Mouse (Mus musculus): ENCODE measurements around the gene Gm5475. TPM values are rescaled to one million over a fixed set of nuclear protein-coding genes. Genes with fewer than 3 reads are reported as not detected.

Gene Gm5475
- polyA plus RNA-seq, 1 experiment from 2014 or later: 0.10 TPM

DNA sequence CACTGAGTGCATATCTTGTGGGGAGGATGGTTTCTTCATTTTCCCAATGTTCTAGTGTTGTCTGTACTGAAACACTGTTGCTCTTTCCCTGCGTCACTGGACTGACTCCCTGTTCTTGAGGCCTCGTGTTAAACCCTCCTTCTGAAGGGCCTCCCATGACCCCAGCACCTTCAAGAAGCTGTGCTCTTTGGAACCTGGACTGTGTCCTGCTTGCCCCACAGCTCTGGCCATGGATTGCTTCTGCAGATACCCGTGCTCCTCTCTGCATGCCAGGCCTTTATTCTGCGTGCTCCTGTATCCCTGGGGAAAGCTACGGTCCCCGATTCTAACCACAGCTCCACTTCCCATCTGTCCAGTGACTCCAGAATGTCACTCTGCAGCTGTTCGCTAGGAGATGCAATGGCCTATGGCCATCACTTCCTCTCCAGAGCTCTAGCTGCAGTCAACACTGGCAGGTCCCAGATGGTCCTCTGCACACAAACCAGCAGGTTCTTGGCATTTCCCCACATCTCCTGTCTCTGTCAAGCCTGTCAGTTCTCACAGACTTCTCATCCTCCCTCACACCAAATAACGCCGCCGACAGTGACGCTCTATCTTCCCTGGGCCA lies 8.1 kb downstream of the Gm5475 start:
- Histone ChIP-seq H3K4me1 (ENCODE audit: control insufficient read depth, insufficient read depth, low read length) (no peaks in the 10 kb centered on the region), H3K4me2 (ENCODE audit: low read length) (no peak overlapping the region), H3K27me3 (ENCODE audit: control insufficient read depth, insufficient read depth, low read depth, low read length) (peaks cover 11% of the 10 kb centered on the region), H3K36me3 (ENCODE audit: control insufficient read depth, insufficient read depth, low read length) (no peaks in the 10 kb centered on the region), H3K4me3 (ENCODE audit: low read depth, low read length) (no peak overlapping the region), H3K27ac (ENCODE audit: low read length) (no peak overlapping the region), H3K9ac (ENCODE audit: low read depth, low read length) (no peak overlapping the region), H3K9me3 (replicated peaks; ENCODE audit: control insufficient read depth, low read length, poor library complexity, severe bottlenecking) (no peaks in the 10 kb centered on the region)
- WGBS: 79% methylated on average over 11 of the region's 11 CpGs
- no peak for ATAC-seq

DNA sequence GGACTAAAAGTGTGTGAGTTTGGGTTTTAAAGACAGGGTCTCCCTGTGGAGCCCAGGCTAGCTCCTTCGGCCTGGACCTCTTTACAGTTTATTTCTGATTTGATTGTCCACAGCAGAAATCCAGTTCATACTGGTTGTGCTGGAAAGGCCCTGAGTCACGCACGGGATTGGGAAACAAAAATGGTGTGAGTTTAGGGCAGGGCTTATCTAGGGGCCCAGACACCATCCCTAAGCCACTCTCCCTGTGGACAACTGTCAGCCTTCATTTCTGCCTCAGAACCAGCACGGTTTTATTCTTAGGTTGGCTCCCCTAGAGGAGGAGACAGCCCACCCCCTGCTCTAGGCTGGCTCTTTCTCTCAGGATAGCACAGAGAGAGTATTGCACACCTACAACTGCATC lies 11.3 kb downstream of the Gm5475 start:
- Histone ChIP-seq H3K4me1 (ENCODE audit: control insufficient read depth, insufficient read depth, low read length) (no peaks in the 10 kb centered on the region), H3K9ac (ENCODE audit: low read depth, low read length) (no peak overlapping the region), H3K4me3 (ENCODE audit: low read depth, low read length) (no peak overlapping the region), H3K27ac (ENCODE audit: low read length) (no peak overlapping the region), H3K9me3 (replicated peaks; ENCODE audit: control insufficient read depth, low read length, poor library complexity, severe bottlenecking) (no peaks in the 10 kb centered on the region), H3K4me2 (ENCODE audit: low read length) (no peak overlapping the region), H3K36me3 (ENCODE audit: control insufficient read depth, insufficient read depth, low read length) (no peaks in the 10 kb centered on the region), H3K27me3 (ENCODE audit: control insufficient read depth, insufficient read depth, low read depth, low read length) (no peaks in the 10 kb centered on the region)
- no peak for ATAC-seq
- WGBS: 71% methylated on average over 4 of the region's 4 CpGs

DNA sequence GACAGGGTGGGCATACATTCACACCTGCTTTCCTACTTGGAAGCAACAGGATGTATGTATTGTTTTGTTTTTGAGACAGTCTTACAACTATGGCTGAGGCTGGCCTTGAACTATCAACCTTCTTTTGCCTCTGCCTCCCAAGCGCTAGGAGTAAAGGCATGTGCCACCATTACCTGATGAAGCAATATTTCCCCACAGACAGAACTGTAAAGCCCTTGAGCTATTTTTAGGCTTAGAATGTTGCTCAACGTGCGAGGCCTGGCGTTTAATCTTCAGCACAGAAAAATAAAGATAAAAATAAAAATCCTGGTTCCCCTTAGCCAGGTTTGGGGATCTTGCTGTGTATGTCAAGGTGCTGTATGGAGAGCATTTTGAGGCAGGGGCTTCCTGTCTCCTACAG lies 14.2 kb downstream of the Gm5475 start:
- Histone ChIP-seq H3K27me3 (ENCODE audit: control insufficient read depth, insufficient read depth, low read depth, low read length) (no peaks in the 10 kb centered on the region), H3K4me1 (ENCODE audit: control insufficient read depth, insufficient read depth, low read length) (no peaks in the 10 kb centered on the region), H3K9me3 (replicated peaks; ENCODE audit: control insufficient read depth, low read length, poor library complexity, severe bottlenecking) (no peaks in the 10 kb centered on the region), H3K4me3 (ENCODE audit: low read depth, low read length) (no peak overlapping the region), H3K4me2 (ENCODE audit: low read length) (no peak overlapping the region), H3K9ac (ENCODE audit: low read depth, low read length) (no peak overlapping the region), H3K27ac (ENCODE audit: low read length) (no peak overlapping the region), H3K36me3 (ENCODE audit: control insufficient read depth, insufficient read depth, low read length) (no peaks in the 10 kb centered on the region)
- WGBS: 82% methylated on average over 4 of the region's 4 CpGs
- ATAC-seq: no peak

DNA sequence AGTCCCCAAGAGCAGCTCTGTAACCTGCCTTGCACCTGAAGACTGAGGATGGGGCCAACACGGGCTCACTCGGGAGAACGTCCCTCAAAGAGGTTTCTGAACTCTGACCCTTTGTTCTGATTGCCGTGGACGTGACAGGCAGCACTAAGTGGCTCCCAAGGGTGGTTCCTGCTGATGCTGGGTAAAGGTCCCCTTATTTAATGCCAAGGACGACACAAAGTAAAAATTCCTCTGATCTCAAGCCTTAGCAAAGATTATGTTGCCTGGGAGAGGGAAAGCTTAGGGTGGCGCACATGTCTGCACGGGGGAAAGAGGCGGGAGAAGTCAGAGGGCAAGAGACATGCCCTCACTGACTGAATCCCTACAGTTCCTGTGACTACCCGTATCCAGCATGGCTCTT lies 14.6 kb downstream of the Gm5475 start:
- no peaks in the 10 kb centered on the region for H3K9me3 ChIP-seq (replicated peaks; ENCODE audit: control insufficient read depth, low read length, poor library complexity, severe bottlenecking)
- H3K27me3 ChIP-seq (ENCODE audit: control insufficient read depth, insufficient read depth, low read depth, low read length): no peaks in the 10 kb centered on the region
- no peaks in the 10 kb centered on the region for H3K4me1 ChIP-seq (ENCODE audit: control insufficient read depth, insufficient read depth, low read length)
- WGBS: 58% methylated on average over 10 of the region's 10 CpGs
- H3K4me2 ChIP-seq (ENCODE audit: low read length): no peak overlapping the region
- no peak overlapping the region for H3K27ac ChIP-seq (ENCODE audit: low read length)
- H3K4me3 ChIP-seq (ENCODE audit: low read depth, low read length): no peak overlapping the region
- H3K9ac ChIP-seq (ENCODE audit: low read depth, low read length): no peak overlapping the region
- no peaks in the 10 kb centered on the region for H3K36me3 ChIP-seq (ENCODE audit: control insufficient read depth, insufficient read depth, low read length)
- no peak for ATAC-seq

DNA sequence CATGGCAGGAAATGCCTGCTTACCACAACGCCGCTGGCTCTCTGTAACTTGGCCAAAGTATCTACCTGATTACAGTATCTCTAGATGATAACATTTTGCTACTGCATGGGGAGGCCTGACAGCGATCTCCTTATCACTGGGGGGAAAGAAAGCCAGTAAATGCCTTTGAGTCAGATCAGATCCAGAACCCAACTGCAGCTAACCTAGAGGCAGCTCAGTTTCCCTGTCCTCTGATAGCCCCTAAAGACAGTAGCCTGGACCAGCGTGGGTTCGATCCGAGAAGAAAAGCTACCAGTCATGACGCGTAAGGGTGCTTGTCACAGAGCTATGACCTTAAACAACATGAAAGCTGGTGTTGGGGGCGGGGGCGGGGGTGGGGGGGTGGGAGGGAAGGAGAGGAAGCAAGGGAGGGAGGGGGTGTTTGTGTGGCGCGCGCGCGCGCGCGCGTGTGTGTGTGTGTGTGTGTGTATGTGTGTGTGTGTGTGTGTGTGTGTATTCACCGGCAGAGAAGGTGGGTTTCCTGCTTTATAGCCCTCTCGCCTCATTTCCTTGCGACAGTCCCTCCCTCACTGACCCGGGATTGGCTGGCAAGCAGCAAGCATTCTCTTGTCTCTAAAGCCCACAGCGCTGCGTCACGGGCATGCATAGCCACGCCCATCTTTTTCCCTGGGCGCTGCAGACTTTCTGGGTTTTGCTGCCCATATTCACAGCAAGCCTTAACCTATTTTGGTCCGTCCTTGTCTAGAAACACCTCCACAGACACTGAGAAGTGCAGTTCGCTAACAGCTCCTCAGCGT lies 21.4 kb downstream of the Gm5475 start:
- Histone ChIP-seq H3K36me3 (ENCODE audit: control insufficient read depth, insufficient read depth, low read length) (no peaks in the 10 kb centered on the region), H3K4me2 (ENCODE audit: low read length) (peak overlapping the region; percentile 63), H3K27ac (ENCODE audit: low read length) (peak overlapping the region; percentile 86), H3K4me1 (ENCODE audit: control insufficient read depth, insufficient read depth, low read length) (peaks cover 5% of the 10 kb centered on the region; the same call in 1 of the 2 replicates), H3K4me3 (ENCODE audit: low read depth, low read length) (peak overlapping the region; percentile 46), H3K9ac (ENCODE audit: low read depth, low read length) (peak overlapping the region; percentile 74), H3K9me3 (replicated peaks; ENCODE audit: control insufficient read depth, low read length, poor library complexity, severe bottlenecking) (no peaks in the 10 kb centered on the region), H3K27me3 (ENCODE audit: control insufficient read depth, insufficient read depth, low read depth, low read length) (no peaks in the 10 kb centered on the region)
- 6% methylated on average over 20 of the region's 31 CpGs for WGBS
- ATAC-seq: peak; percentile 98

DNA sequence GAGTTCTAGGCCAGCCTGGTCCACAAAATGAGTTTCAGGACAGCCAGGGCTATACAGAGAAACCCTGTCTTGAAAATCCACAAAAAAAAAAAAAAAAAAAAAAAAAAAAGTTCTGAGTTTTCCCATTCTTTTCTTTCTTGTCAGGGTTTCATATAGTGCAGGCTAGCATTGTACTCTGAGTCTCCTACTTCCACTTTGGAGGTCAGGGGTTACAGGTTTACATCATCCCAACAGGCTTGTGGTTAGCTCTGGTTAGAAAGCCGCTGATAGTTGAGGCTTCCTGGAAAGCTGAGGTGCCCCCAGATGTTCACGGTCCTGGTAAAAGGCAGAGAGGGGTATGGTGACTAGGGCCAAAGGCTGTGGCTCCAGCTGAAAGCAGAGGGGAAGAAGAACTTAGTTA lies 24.9 kb downstream of the Gm5475 start:
- WGBS: 81% methylated on average over 2 of the region's 2 CpGs
- Histone ChIP-seq H3K4me3 (ENCODE audit: low read depth, low read length) (no peak overlapping the region), H3K9me3 (replicated peaks; ENCODE audit: control insufficient read depth, low read length, poor library complexity, severe bottlenecking) (no peaks in the 10 kb centered on the region), H3K4me1 (ENCODE audit: control insufficient read depth, insufficient read depth, low read length) (peaks cover 5% of the 10 kb centered on the region; the same call in 1 of the 2 replicates), H3K9ac (ENCODE audit: low read depth, low read length) (no peak overlapping the region), H3K36me3 (ENCODE audit: control insufficient read depth, insufficient read depth, low read length) (no peaks in the 10 kb centered on the region), H3K27me3 (ENCODE audit: control insufficient read depth, insufficient read depth, low read depth, low read length) (no peaks in the 10 kb centered on the region), H3K4me2 (ENCODE audit: low read length) (no peak overlapping the region), H3K27ac (ENCODE audit: low read length) (no peak overlapping the region)
- ATAC-seq: no peak

DNA sequence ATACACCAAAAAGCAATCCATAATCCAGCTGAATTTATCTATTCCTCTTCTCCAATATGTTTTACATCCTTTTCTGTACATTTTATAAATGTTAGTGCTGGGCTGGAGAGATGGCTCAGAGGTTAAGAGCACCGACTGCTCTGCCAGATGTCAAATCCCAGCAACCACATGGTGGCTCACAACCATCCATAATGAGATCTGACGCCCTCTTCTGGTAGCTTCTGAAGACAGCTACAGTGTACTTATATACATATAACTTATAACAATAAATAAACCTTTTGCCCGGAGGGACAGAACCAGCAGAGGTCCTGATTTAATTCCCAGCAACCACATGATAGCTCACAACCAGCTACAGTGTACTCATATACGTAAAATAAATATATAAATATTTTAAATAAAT lies 26.6 kb downstream of the Gm5475 start:
- Histone ChIP-seq H3K4me2 (ENCODE audit: low read length) (no peak overlapping the region), H3K9me3 (replicated peaks; ENCODE audit: control insufficient read depth, low read length, poor library complexity, severe bottlenecking) (no peaks in the 10 kb centered on the region), H3K4me1 (ENCODE audit: control insufficient read depth, insufficient read depth, low read length) (peaks cover 5% of the 10 kb centered on the region; the same call in 1 of the 2 replicates), H3K36me3 (ENCODE audit: control insufficient read depth, insufficient read depth, low read length) (no peaks in the 10 kb centered on the region), H3K27ac (ENCODE audit: low read length) (no peak overlapping the region), H3K27me3 (ENCODE audit: control insufficient read depth, insufficient read depth, low read depth, low read length) (no peaks in the 10 kb centered on the region), H3K4me3 (ENCODE audit: low read depth, low read length) (no peak overlapping the region), H3K9ac (ENCODE audit: low read depth, low read length) (no peak overlapping the region)
- ATAC-seq: no peak
- 78% methylated on average over 4 of the region's 4 CpGs for WGBS

DNA sequence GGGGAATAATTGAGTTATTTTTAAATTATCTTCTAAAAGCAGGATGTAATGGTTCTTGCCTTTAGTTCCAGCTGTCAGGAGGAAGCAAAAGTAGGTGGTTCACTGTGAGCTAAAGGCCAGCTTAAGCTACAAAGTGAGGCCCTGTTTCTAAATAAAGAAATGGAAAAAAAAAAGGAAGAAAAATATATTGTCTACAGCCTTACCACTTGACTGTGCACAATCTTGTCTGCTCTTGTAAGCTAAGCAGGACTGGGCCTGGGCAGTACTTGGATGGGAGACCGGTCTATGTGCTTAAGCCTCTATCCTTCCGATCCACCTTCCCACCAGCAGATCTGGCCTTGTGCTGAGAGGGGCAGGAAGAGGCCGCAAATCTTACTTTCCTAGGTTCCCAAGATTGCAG lies 27.5 kb downstream of the Gm5475 start:
- ATAC-seq: no peak
- WGBS: 90% methylated on average over 3 of the region's 3 CpGs
- H3K4me3 ChIP-seq (ENCODE audit: low read depth, low read length): no peak overlapping the region
- H3K9me3 ChIP-seq (replicated peaks; ENCODE audit: control insufficient read depth, low read length, poor library complexity, severe bottlenecking): no peaks in the 10 kb centered on the region
- H3K4me2 ChIP-seq (ENCODE audit: low read length): no peak overlapping the region
- H3K36me3 ChIP-seq (ENCODE audit: control insufficient read depth, insufficient read depth, low read length): no peaks in the 10 kb centered on the region
- H3K27me3 ChIP-seq (ENCODE audit: control insufficient read depth, insufficient read depth, low read depth, low read length): no peaks in the 10 kb centered on the region
- H3K27ac ChIP-seq (ENCODE audit: low read length): no peak overlapping the region
- no peak overlapping the region for H3K9ac ChIP-seq (ENCODE audit: low read depth, low read length)
- H3K4me1 ChIP-seq (ENCODE audit: control insufficient read depth, insufficient read depth, low read length): no peaks in the 10 kb centered on the region

DNA sequence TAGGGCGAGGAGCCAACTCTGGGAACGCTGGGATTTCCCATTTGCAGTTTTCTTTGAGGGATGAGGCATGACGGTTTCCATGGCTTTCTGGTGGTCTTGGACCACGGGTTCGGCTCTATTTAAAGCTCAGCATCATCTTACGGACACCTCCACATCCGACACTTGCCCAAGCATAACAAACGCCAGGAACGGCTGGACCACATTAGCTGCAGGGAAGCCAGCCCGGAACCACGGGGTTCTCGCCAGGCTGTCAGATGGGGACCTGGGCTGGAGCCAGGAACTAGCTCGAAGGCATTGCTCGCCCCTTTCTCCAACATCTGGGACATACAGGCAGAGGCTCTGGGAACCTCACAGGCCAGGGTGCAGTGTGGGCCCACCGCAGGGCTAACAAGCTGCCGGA lies 29.3 kb downstream of the Gm5475 start:
- WGBS: 71% methylated on average over 16 of the region's 16 CpGs
- no peak overlapping the region for H3K4me3 ChIP-seq (ENCODE audit: low read depth, low read length)
- no peak overlapping the region for H3K27ac ChIP-seq (ENCODE audit: low read length)
- ATAC-seq: no peak
- H3K4me2 ChIP-seq (ENCODE audit: low read length): no peak overlapping the region
- no peaks in the 10 kb centered on the region for H3K4me1 ChIP-seq (ENCODE audit: control insufficient read depth, insufficient read depth, low read length)
- no peak overlapping the region for H3K9ac ChIP-seq (ENCODE audit: low read depth, low read length)
- H3K36me3 ChIP-seq (ENCODE audit: control insufficient read depth, insufficient read depth, low read length): no peaks in the 10 kb centered on the region
- no peaks in the 10 kb centered on the region for H3K9me3 ChIP-seq (replicated peaks; ENCODE audit: control insufficient read depth, low read length, poor library complexity, severe bottlenecking)
- H3K27me3 ChIP-seq (ENCODE audit: control insufficient read depth, insufficient read depth, low read depth, low read length): no peaks in the 10 kb centered on the region
